Mouse (Mus musculus) intestine, embryonic 14.5 days (tissue): ENCODE measurements at regions not wholly inside any gene's neighbourhood (a gene's known extent, or its start where the extent isn't known, plus 50 kb on each side); places are given as distances from the start of the nearest gene placed in this dataset.

Experiments
- ATAC-seq: fragments of 200-750 bp; cut with Nextera tagmentation; replicated peaks from 2 replicates; pipeline ENCODE4 v1.8.0; 2017; ENCODE audit warnings: low read depth, moderate number of reproducible peaks, moderate TSS enrichment, moderate library complexity; ENCODE audit not compliant: low FRiP score, low TSS enrichment
- DNase-seq: peaks from one replicate; pipeline ENCODE4 v3.0.0-alpha.2; 2018; ENCODE audit warnings: low spot score
- H3K27ac ChIP-seq: fragments of 300-500 bp; sonication (generic); 2 replicates; pipeline ENCODE4 v1.5.1; 2014; ENCODE audit warnings: low read depth, mild to moderate bottlenecking, control low read depth
- H3K27me3 ChIP-seq: fragments of 300-500 bp; sonication (generic); replicated peaks from 2 replicates; pipeline ENCODE4 v1.6.1; 2014; ENCODE audit warnings: low read length, control low read depth; ENCODE audit not compliant: control insufficient read depth, insufficient read depth
- H3K36me3 ChIP-seq: fragments of 300-500 bp; sonication (generic); 2 replicates; pipeline ENCODE4 v1.6.1; 2014; ENCODE audit warnings: low read length, control low read depth; ENCODE audit not compliant: control insufficient read depth, insufficient read depth
- H3K4me1 ChIP-seq: fragments of 300-500 bp; sonication (generic); replicated peaks from 2 replicates; pipeline ENCODE4 v1.6.1; 2014; ENCODE audit warnings: low read length, control low read depth, mixed read lengths; ENCODE audit not compliant: control insufficient read depth, insufficient read depth
- H3K4me2 ChIP-seq: fragments of 300-500 bp; sonication (generic); 2 replicates; pipeline ENCODE4 v1.6.1; 2014; ENCODE audit warnings: low read length
- H3K4me3 ChIP-seq: fragments of 300-500 bp; sonication (generic); 2 replicates; pipeline ENCODE4 v1.5.1; 2014; ENCODE audit warnings: low read depth, low read length, control low read depth, mixed read lengths
- H3K9ac ChIP-seq: fragments of 300-500 bp; sonication (generic); 2 replicates; pipeline ENCODE4 v1.6.1; 2014; ENCODE audit warnings: mild to moderate bottlenecking, low read length
- H3K9me3 ChIP-seq: fragments of 300-500 bp; sonication (generic); 2 replicates; pipeline ENCODE4 v1.6.1; 2016; ENCODE audit warnings: low read length, control low read depth; ENCODE audit not compliant: control insufficient read depth
- WGBS: fragments of 180-500 bp; shearing (Covaris S2); extraction: QIAGEN DNeasy Blood & Tissue Kit; methylation state at CpG from one replicate; pipeline ENCODE4 v1.1.7; 2014; 5-methylcytosine and 5-hydroxymethylcytosine counted together

- 77% methylated on average over 7 of the region's 7 CpGs for WGBS
- Histone ChIP-seq H3K36me3 (no peaks in the 10 kb centered on the region), H3K4me1 (peaks cover 7% of the 10 kb centered on the region; the same call in 1 of the 2 replicates), H3K4me3 (no peak overlapping the region), H3K27me3 (no peaks in the 10 kb centered on the region), H3K9me3 (no peaks in the 10 kb centered on the region), H3K27ac (no peak overlapping the region), H3K9ac (no peak overlapping the region), H3K4me2 (no peak overlapping the region)
- ATAC-seq (no peak), DNase-seq (no peak)
These were observed 335.9 kb downstream of the Ets1 start for GRCm38 (mm10) chr9:32971926-32972325.

- H3K9ac ChIP-seq, result no peak overlapping the region
- H3K27ac ChIP-seq, result no peak overlapping the region
- no peak overlapping the region for H3K4me3 ChIP-seq
- no peaks in the 10 kb centered on the region for H3K36me3 ChIP-seq
- no peak overlapping the region for H3K4me2 ChIP-seq
- no peaks in the 10 kb centered on the region for H3K27me3 ChIP-seq
- H3K4me1 ChIP-seq, result peaks cover 7% of the 10 kb centered on the region; the same call in 1 of the 2 replicates
- DNase-seq (no peak), ATAC-seq (no peak)
- 65% methylated on average over 7 of the region's 7 CpGs for WGBS
- no peaks in the 10 kb centered on the region for H3K9me3 ChIP-seq
These were observed 336.5 kb downstream of the Ets1 start for GRCm38 (mm10) chr9:32972431-32973052.

- H3K4me3 ChIP-seq, result no peak overlapping the region
- no peak overlapping the region for H3K27ac ChIP-seq
- no peaks in the 10 kb centered on the region for H3K9me3 ChIP-seq
- H3K36me3 ChIP-seq, result no peaks in the 10 kb centered on the region
- DNase-seq (no peak), ATAC-seq (no peak)
- no peak overlapping the region for H3K4me2 ChIP-seq
- no peak overlapping the region for H3K9ac ChIP-seq
- WGBS, result 72% methylated on average over 7 of the region's 7 CpGs
- no peaks in the 10 kb centered on the region for H3K27me3 ChIP-seq
- H3K4me1 ChIP-seq, result 0 out of 2 replicates have a peak, but pooled peaks cover 4% of the 10 kb centered on the region
These were observed 341.7 kb downstream of the Ets1 start for GRCm38 (mm10) chr9:32977732-32978131.

GRCm38 (mm10) chr9:32980846-32981245, 344.8 kb downstream of the Ets1 start:
- H3K36me3 ChIP-seq, result no peaks in the 10 kb centered on the region
- 0 out of 2 replicates have a peak, but pooled peaks cover 4% of the 10 kb centered on the region for H3K4me1 ChIP-seq
- H3K9me3 ChIP-seq, result no peaks in the 10 kb centered on the region
- H3K4me3 ChIP-seq, result no peak overlapping the region
- no peaks in the 10 kb centered on the region for H3K27me3 ChIP-seq
- ATAC-seq (no peak), DNase-seq (no peak)
- no peak overlapping the region for H3K9ac ChIP-seq
- no peak overlapping the region for H3K27ac ChIP-seq
- no peak overlapping the region for H3K4me2 ChIP-seq

- Histone ChIP-seq H3K27ac (no peak overlapping the region), H3K36me3 (no peaks in the 10 kb centered on the region), H3K4me3 (no peak overlapping the region), H3K4me1 (peaks cover 21% of the 10 kb centered on the region), H3K9me3 (no peaks in the 10 kb centered on the region), H3K27me3 (no peaks in the 10 kb centered on the region), H3K4me2 (no peak overlapping the region), H3K9ac (no peak overlapping the region)
- ATAC-seq (no peak), DNase-seq (no peak)
- 57% methylated on average over 2 of the region's 2 CpGs for WGBS
These were observed 347.2 kb downstream of the Ets1 start for GRCm38 (mm10) chr9:32983182-32983581.

- 23% methylated on average over 9 of the region's 9 CpGs for WGBS
- no peaks in the 10 kb centered on the region for H3K36me3 ChIP-seq
- peak; percentile 58 for DNase-seq
- peak overlapping the region; percentile 74 for H3K27ac ChIP-seq
- no peaks in the 10 kb centered on the region for H3K9me3 ChIP-seq
- no peak overlapping the region for H3K9ac ChIP-seq
- peaks cover 17% of the 10 kb centered on the region for H3K4me1 ChIP-seq
- peak; percentile 86 for ATAC-seq
- H3K27me3 ChIP-seq, result no peaks in the 10 kb centered on the region
- H3K4me2 ChIP-seq, result peak overlapping the region; percentile 11; the same call in 1 of the 2 replicates
- no peak overlapping the region for H3K4me3 ChIP-seq
These were observed 351.0 kb downstream of the Ets1 start for GRCm38 (mm10) chr9:32986836-32987673.

GRCm38 (mm10) chr9:32989006-32989405, 353.0 kb downstream of the Ets1 start:
- DNase-seq (no peak), ATAC-seq (no peak)
- Histone ChIP-seq H3K4me2 (no peak overlapping the region), H3K9me3 (no peaks in the 10 kb centered on the region), H3K27ac (no peak overlapping the region), H3K9ac (no peak overlapping the region), H3K4me1 (peaks cover 17% of the 10 kb centered on the region), H3K36me3 (no peaks in the 10 kb centered on the region), H3K4me3 (no peak overlapping the region), H3K27me3 (no peaks in the 10 kb centered on the region)
- WGBS, result 78% methylated on average over 1 of the region's 1 CpGs

- H3K4me2 ChIP-seq, result no peak overlapping the region
- 87% methylated on average over 1 of the region's 1 CpGs for WGBS
- no peak overlapping the region for H3K9ac ChIP-seq
- no peak overlapping the region for H3K4me3 ChIP-seq
- H3K9me3 ChIP-seq, result no peaks in the 10 kb centered on the region
- no peak overlapping the region for H3K27ac ChIP-seq
- DNase-seq (no peak), ATAC-seq (no peak)
- H3K36me3 ChIP-seq, result no peaks in the 10 kb centered on the region
- peaks cover 10% of the 10 kb centered on the region; the same call in 1 of the 2 replicates for H3K4me1 ChIP-seq
- H3K27me3 ChIP-seq, result no peaks in the 10 kb centered on the region
These were observed 362.3 kb downstream of the Ets1 start for GRCm38 (mm10) chr9:32998323-32998722.
